Mouse (Mus musculus) cortical plate, adult 2 months (tissue): Measurements from ENCODE around the gene Siah3. TPM values are rescaled to one million over a fixed set of nuclear protein-coding genes. Genes with fewer than 3 reads are reported as not detected.

ENCODE experiments used
- H3K27ac ChIP-seq: fragments of 200-500 bp; 2 replicates; pipeline ENCODE4 v1.5.1; 2012; ENCODE audit warnings: low read length, control low read depth, inconsistent platforms; ENCODE audit not compliant: insufficient read depth
- H3K4me1 ChIP-seq: fragments of 200-500 bp; 2 replicates; pipeline ENCODE4 v1.6.1; 2011; ENCODE audit warnings: low read length; ENCODE audit not compliant: control insufficient read depth, insufficient read depth
- H3K4me3 ChIP-seq: fragments of 200-500 bp; 2 replicates; pipeline ENCODE4 v1.5.1; 2011; ENCODE audit warnings: mild to moderate bottlenecking, low read length, control low read depth; ENCODE audit not compliant: insufficient read depth
- CTCF ChIP-seq: fragments of 200-500 bp; IDR thresholded peaks from 2 replicates; pipeline ENCODE4 v1.5.1; 2011; ENCODE audit warnings: mild to moderate bottlenecking, control low read depth, low read length; ENCODE audit not compliant: insufficient read depth; ENCODE audit errors: extremely low read depth
- POLR2A ChIP-seq: fragments of 200-500 bp; IDR thresholded peaks from 2 replicates; pipeline ENCODE4 v1.6.1; 2011; ENCODE audit warnings: mild to moderate bottlenecking, low read length, control low read depth; ENCODE audit not compliant: insufficient read depth; ENCODE audit errors: extremely low read depth
- polyA plus RNA-seq: library from polyadenylated mRNA; depleted of rRNA; stranded (reverse); fragments of >200 nt; gene quantifications from 2 replicates; pipeline ENCODE4 v1.2.3, GENCODE M21; 2012

Siah3 gene
- polyA plus RNA-seq, 1 experiment, result 4.1 TPM

DNA sequence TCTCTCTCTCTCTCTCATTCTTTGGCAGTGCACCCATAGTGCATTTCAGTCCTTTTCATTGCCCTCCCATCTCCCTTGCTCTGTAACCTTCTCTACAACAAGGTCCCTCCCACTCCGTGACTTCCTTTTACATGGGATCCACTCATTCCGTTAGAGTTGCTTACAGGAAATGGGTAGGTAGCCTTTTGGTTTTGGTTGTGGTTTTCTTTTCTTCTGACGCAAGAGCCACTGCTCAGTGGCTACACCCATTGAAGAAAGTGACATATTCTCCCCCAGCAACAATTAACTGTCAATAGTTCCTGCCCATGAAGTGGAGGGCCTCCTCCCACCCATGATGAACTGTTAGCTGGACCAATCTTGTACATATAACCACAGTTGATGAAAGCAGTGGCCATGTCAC is 60.4 kb downstream of the Siah3 start:
- no peak overlapping the region for H3K4me3 ChIP-seq
- peaks cover 2% of the 10 kb centered on the region; the same call in 1 of the 2 replicates for H3K4me1 ChIP-seq
- TF ChIP-seq CTCF (no peak), POLR2A (no peak)
- no peak overlapping the region for H3K27ac ChIP-seq

DNA sequence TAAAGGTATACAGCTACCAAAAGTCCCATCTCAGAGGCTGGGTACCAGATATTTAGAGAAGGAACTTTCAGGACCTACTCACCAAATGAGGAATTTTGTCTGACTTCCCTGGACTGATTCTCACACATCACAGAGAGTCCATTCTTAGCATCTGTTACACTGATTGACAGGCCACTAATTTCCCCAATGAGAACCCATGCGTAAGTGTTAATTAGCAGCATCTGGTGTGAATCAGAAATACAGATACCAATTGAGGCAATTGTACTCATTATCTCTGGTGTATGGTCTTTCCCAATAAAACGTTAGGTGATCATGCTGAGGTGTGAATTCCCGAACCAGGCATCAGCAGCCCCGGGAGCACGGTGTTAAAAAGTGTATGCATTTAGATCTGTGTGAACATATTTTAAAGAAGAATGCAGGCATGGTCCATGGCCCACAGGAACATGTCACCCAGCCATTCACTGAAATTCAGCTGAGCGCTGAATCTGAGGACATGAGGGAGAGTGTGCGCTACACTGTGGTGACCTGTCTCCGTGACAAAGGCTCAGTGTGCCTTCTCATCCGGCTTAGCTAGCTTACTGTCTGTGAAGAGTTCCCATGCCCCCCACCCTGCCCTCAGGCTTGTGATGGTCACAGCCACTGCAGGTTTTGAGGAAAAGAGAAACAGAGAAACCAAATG is 61.3 kb downstream of the Siah3 start:
- TF ChIP-seq CTCF (no peak), POLR2A (no peak)

DNA sequence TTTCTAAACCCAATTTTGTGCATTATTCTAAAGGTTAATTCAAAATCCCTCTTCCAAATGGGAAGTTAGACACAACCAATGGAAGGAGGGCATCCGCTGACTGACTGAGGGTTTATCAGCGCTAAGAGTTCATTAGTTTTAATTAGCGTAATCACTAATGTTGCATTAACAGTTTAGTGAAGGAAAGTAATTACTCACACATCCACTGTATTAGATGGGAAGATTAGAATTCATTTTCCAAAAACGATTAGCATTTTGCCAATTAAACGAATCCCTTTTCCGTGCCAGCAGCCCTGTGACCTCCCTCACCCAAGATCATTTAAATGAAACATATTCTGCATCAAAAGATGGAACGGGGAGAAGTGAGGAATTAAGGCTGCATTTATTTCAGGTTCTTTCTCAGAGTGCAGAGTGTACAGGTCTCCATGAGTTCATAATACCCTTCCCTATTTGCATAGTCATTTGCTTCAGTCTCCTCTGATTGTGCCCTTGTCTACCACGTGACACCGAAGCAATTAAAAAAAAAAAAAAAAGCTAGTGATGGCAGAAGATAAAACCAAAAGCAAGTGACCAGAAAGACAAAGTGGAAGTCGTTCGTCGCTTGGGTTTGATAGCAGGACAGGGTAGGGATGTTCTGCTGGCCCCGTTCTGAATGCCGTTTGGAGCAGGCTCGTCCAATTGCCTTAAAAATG is 62.6 kb downstream of the Siah3 start:
- Histone ChIP-seq H3K4me1 (no peaks in the 10 kb centered on the region), H3K27ac (no peak overlapping the region), H3K4me3 (no peak overlapping the region)
- TF ChIP-seq POLR2A, result no peak
- no peak for TF ChIP-seq CTCF

More for the DNA sequence above, 61.3 kb downstream of the Siah3 start:
- peaks cover 2% of the 10 kb centered on the region; the same call in 1 of the 2 replicates for H3K4me1 ChIP-seq
- H3K4me3 ChIP-seq, result no peak overlapping the region
- no peak overlapping the region for H3K27ac ChIP-seq

GRCm38 (mm10) chr14:75518899-75519298 is 63.1 kb downstream of the Siah3 start:
- Histone ChIP-seq H3K4me3 (no peak overlapping the region), H3K27ac (no peak overlapping the region), H3K4me1 (no peaks in the 10 kb centered on the region)
- TF ChIP-seq CTCF, result no peak
- TF ChIP-seq POLR2A, result no peak

GRCm38 (mm10) chr14:75519668-75520067 is 63.9 kb downstream of the Siah3 start:
- TF ChIP-seq CTCF (no peak), POLR2A (no peak)
- H3K4me1 ChIP-seq, result no peaks in the 10 kb centered on the region
- no peak overlapping the region for H3K4me3 ChIP-seq
- H3K27ac ChIP-seq, result no peak overlapping the region

GRCm38 (mm10) chr14:75524648-75525047 is 68.9 kb downstream of the Siah3 start:
- TF ChIP-seq CTCF, result no peak
- no peak for TF ChIP-seq POLR2A
- H3K4me1 ChIP-seq, result peaks cover 3% of the 10 kb centered on the region
- H3K27ac ChIP-seq, result no peak overlapping the region
- H3K4me3 ChIP-seq, result no peak overlapping the region

- Histone ChIP-seq H3K27ac (no peak overlapping the region), H3K4me1 (peaks cover 3% of the 10 kb centered on the region), H3K4me3 (no peak overlapping the region)
- TF ChIP-seq CTCF (no peak), POLR2A (no peak)
Measured at GRCm38 (mm10) chr14:75525376-75526145, 69.8 kb downstream of the Siah3 start.

DNA sequence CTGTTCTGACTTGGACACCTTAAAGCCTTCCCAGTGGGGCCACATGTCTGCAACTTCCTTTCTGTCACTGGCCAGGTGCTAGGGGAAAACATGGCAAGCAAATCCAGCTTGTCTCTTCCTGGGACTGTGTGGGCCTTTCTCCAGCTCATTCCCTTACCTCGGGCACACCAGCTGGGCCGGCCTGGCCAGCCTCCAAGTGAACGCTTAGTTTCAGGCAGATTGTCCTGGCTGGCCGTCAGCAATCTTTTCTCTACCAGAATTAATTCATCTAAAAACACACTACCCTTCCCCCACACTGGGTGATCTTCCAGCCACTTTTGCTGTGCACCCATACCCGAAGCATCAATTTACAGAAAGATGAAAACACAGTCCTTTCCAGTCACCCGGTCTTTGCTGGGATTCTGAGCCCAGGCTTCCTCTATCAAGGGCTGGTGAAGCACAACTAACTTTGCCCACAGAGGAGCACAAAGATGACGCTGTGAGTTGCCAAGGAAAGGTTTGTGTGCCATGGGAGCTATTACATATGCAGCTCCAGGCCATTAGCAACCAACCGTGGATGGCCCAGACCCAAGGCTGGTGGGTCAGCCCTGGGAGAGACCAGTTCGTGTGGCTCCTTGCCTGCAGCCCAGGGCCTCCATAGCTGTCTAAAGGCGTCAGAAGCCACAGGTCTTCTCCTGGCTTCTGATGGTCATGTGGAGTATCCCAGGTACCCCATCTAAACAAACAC is 71.8 kb downstream of the Siah3 start:
- TF ChIP-seq POLR2A, result no peak
- Histone ChIP-seq H3K4me3 (no peak overlapping the region), H3K4me1 (peaks cover 3% of the 10 kb centered on the region), H3K27ac (no peak overlapping the region)

DNA sequence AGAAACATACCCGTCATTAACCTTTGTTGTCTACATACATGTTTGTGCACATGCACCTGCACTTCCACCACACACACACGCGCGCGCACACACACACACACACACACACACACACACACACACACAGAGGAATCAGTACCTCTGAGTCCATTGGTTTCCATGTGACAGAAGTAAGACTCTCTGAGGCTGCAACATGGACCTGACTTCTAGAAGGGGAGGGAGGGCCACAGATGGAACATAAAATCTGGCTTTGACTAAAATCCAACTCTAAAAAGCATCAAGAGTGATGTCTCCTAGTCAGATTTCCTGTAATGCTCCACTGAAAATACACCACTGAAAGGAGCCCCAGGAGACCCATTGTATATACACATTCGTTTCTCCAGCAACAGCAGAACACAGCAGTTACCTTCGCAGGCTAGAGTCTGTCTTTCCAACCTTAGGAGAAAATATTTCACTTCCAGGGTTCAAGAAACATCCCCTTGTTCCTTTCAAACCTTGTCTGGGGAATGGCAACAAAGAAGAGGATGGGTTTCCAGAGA is 75.1 kb downstream of the Siah3 start:
- no peak overlapping the region for H3K4me3 ChIP-seq
- TF ChIP-seq CTCF (no peak), POLR2A (no peak)
- no peak overlapping the region for H3K27ac ChIP-seq
- H3K4me1 ChIP-seq, result peaks cover 3% of the 10 kb centered on the region
